Mouse (Mus musculus): ENCODE data around the gene Wdr95.

Gene Wdr95

DNA sequence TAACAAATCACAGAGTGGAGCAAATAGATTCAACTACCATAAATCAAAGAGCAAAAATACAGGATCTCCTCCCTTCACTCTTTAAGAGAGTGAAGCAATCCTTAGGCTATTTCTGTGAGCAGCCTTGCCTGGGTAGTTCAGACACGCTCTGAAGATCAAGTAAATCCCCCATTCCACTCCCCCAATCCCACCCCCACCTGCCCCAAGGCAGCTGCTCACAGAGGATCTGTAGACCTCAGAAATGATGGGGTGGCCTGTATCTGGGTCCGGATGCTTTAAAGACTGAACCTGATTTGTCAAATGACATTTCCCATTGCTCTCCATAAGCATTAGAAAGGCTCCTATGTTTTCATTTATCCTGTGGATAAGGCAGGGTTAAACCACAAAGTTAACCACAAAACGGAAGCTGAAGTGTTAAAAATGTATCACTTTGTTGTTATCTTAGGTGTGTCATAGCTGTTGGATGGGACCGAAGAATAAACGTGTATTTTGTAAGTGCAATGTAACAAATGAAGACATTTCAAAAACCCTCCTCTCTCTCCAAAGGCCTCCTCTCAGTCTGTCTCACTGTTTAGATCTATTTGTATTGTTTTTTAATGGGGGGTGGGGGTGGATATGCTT, 54.3 kb downstream of the Wdr95 start:
- DNase-seq (ENCODE audit: low spot score in 2 of 2) = no peak

DNA sequence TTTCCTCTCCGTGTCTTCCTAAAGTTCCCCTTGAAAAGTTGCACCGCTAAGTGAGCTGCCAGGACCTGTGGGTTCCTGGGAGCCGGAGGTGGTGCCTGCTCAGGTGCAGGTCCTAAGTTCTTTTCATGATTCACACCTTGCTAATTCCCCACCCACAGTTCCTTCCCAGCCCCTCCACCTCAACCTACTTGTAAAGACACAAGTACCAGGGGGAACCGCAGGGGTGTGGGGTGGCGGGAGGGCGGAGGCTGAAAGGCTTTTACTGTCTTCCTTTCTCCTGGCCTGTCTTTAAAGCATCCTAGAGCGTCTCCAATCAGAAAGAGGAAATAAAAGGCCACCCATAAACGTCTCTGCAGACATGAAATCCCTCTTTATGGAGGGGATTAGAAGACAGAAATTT, 55.0 kb downstream of the Wdr95 start:
- no peak for DNase-seq (ENCODE audit: low spot score in 2 of 2)

GRCm38 (mm10) chr5:149584154-149584655, 55.7 kb downstream of the Wdr95 start:
- no peak for DNase-seq (ENCODE audit: low spot score in 2 of 2)

DNA sequence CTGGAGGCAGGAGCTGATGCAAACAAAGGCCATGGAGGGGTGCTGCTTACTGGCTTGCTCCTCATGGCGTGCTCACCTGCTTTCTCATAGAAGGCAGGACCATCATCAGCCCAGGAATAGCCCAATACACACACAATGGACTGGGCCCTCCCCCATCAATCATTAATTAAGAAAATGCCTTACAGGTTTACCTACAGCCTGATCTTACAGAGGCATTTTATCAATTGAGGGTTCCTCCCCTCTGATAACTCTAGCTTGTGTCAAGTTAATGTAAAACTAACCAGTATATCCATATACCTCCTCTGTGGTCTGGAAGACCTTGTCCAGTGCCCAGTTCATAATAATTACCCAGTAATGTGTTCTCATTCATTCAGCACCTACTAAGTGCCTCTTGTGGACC, 56.8 kb downstream of the Wdr95 start:
- DNase-seq (ENCODE audit: low spot score in 2 of 2) = no peak

GRCm38 (mm10) chr5:149585910-149586309, 57.4 kb downstream of the Wdr95 start:
- no peak for DNase-seq (ENCODE audit: low spot score in 2 of 2)

DNA sequence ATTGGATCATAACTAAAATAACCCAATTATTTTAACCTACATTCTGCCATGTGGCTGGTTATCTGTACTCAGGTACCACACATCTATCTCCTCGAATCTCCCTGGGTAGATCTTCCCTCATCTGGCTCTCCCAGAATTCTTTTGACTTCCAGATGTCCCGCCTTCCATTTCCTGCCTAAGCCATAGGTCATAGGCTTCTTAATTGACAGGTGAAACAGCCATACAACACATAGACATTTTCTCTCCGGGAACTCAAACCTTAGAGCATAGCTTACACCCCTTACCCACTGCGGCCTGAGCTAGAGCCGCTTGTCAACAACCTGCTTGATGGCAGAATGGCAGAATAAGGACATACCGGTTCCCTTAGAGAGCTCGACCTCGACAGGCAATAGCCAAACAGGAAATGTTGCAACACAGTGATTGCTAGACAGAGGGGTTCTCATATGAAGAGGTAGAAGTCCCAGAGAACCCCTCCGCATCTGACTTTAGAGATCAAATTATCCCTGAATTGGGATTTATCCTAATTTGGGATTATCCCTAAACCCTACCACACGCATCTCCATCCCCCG, 58.9 kb downstream of the Wdr95 start:
- no peak for DNase-seq (ENCODE audit: low spot score in 2 of 2)

DNA sequence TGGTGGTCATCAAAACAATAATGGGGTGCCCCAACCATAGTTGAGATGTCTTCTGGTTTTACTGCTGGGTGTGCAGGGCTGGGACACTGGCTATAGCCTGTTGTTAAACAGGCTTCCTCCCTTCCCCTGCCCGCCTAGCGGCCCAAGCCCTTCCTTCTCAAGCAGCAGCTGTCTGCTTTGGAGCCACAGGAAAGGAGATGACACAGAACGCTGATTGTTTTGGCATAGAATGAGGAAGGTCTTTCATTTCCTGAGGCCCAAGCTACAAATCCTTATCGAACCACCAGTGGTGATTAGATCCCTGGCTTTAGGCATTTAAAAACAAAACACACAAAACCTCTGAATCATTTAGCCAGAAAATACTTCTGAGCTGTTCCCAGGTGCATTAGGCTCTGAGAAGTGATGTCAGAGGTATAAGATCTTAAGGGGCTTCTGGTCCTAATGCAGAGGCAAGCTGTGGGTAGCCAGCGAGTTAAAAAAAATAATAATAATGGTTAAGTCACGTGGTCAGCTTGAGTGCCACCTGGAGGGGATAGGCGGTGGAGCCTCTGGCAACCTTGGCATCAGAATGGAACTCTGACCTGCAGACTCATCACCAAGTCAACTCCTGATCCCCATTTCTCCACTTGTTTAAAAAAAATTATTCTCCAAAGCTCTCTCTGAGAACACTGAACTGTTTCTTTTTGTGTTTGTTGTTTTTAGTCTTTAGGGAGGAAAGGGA, 60.5 kb downstream of the Wdr95 start:
- no peak for DNase-seq (ENCODE audit: low spot score in 2 of 2)

DNA sequence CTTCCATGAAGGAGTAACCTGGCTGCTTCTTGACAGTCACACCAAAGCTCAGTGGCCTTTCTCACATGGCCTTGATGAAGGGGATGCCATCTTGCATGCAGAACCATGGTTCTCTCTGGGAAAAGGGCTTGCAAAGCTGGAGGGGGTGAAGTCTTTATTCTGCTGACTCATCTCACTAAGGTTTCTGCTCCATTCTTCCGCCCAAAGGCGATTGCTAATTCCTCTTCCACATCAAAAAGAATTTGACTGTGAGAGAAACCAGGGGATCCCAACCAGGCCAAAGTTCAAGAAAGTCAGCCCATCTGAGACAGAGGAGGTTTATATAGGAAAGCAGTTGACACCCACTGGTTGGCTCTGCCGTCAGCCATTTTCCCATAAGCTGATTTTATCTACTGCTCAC, 61.5 kb downstream of the Wdr95 start:
- no peak for DNase-seq (ENCODE audit: low spot score in 2 of 2)

- DNase-seq (ENCODE audit: low spot score in 2 of 2) = no peak
Measured at GRCm38 (mm10) chr5:149594215-149594614, 65.7 kb downstream of the Wdr95 start.

DNA sequence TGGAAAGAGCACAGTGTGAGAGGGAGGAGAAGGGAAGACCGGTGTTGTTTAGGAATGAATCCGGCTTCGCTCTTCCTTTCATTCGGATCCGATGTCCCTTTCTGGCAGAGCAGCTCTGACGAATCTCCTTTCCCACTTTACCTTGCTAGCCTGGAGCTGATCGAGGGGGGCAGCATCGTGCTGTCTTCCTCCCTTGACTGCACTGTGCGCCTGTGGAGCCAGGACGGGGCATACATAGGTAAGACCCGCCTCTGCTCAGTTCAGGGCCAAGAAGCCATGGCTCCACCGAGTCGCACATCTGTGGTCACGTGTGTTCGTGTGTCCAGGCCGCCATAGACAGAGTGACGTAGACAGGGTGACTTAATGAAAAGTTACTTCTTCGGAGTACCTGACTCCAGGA, 68.9 kb downstream of the Wdr95 start:
- no peak for DNase-seq (ENCODE audit: low spot score in 2 of 2)

DNA sequence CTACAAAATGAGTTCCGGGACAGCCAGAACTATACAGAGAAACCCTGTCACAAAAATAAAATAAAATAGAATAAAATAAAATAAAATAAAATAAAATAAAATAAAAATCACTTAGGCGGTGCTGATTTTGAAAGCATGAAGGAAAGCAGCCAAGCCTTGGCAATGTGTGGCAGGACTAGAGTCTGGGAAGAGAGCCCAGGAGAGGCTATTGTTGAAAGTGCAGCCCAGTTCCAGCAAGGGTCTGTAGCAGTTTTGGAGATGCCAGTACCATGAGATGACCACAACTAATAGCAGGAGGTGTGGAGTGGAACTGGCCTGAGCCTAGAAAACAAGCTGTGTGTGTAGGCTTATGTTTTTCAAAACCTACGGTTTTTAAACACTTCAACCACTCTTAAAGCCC, 73.5 kb downstream of the Wdr95 start:
- DNase-seq (ENCODE audit: low spot score in 2 of 2) = no peak

DNA sequence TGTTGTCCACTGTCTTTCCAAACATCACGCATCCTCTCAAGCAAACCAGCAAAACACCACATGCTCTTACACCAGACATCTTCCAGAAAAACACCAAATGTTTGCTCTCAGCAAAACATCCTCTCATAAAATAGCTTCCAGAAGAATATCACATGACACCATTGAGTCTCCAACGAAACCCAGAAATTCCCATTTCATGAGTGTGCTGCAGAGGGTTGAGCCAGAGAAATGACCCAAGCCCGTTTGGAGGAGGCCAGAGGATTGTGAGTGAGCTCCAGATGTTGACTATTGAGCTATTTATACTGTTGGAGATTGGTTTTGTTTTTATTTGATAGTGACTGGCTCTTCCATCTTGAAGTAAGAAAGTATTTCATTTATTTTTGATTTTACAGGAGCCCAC, 74.8 kb downstream of the Wdr95 start:
- DNase-seq (ENCODE audit: low spot score in 2 of 2) = no peak

DNA sequence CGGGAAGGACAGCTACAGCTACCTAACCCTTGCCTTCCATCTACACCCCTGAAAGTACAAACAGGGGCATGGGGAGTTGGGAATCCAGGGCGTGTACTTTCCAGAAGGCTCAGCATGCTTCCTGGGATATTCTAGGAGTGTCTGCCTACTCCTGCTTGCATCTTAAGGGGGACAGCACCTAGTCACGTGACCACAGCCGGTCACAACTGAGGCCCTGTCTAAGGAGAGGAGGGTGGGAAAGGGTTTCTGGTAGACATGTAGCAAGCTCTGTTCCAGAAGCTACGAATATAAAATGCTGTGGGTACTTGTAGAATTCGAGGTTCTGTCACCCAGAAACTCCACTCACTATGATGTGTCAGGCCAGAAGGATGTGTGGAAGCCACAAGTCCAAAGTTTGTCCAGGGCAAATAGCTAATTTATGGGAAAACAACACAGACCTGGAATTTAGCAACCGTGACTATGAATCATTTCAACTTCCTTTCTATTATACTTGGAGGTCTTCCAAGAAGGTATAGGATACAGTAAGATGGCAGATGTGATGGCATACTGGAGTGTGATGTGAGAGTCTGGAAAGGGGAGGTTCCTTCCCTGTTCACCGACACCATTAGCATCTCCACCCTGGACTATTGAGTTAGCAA, 78.7 kb downstream of the Wdr95 start:
- DNase-seq (ENCODE audit: low spot score in 2 of 2) = no peak

DNA sequence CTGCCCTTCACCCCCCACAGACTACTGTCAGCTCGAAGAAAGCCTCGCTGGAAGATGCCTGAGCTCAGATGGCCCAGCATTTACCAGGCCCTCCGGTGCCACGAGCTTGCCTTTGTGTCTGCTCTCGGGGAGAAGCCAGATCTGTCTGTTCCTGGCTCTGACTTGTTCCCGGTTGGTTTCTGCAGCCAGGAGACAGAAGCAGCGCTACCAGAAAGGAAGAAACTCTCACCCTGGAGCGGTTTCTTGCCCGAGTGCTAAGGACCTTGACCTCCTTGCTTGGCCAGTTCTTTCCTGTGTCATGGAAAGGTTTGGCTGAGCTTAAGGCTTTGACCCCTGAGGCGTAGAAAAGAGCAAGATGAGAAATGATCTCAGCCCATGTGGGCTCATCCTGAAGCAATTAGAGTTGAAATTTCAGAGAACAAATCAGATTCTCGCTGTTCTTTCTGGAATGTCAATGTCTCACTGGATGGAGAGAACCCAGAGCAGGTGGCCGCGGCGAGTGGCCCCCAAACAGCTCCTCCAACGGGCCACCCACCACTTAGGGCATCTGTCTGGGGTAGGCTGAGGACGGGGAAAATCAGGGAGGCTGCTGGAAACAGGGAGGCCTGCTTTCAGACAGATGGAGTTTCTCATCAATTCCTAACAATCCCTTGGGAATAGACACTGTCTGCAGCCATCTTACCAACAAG, 83.1 kb downstream of the Wdr95 start:
- no peak for DNase-seq (ENCODE audit: low spot score in 2 of 2)

DNA sequence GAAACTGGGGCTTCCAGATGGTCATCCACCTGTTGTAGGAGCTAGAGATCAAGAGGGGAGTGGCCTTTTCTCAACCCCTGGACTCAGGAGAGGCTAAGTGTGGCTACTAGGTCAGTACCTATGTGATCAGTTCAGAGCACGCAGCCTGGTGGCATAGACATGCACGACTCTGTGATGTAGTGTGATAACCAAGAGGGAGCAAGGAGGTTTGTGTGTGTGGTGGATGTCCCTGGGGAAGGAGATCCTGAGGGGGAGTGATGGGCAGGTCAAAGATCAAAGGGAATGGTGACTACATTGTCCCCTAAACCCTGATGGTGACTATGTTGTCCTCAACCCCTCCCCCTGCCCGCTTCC, 83.7 kb downstream of the Wdr95 start:
- DNase-seq (ENCODE audit: low spot score in 2 of 2) = no peak

GRCm38 (mm10) chr5:149612740-149613139, 84.3 kb downstream of the Wdr95 start:
- no peak for DNase-seq (ENCODE audit: low spot score in 2 of 2)

- DNase-seq (ENCODE audit: low spot score in 2 of 2) = no peak
Measured at GRCm38 (mm10) chr5:149616138-149616537, 87.7 kb downstream of the Wdr95 start.

DNA sequence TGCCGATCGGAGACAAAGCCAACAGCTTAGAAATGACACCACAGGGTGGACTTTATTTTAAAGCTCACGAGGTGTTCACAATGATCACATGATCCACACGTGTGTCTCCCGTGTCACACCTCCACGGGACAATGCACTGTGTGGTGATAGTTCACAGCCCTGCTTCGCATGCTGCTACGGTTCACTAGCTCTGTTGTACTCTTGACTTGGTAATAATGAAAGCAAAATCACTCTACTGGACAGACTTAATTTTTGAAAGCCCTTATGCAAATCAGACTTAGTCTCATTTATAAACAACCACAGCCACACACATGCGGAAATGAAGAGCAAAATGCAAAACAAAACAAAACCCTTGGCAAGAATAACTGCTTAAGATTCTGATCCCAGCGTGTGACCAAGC, 88.3 kb downstream of the Wdr95 start:
- no peak for DNase-seq (ENCODE audit: low spot score in 2 of 2)

DNA sequence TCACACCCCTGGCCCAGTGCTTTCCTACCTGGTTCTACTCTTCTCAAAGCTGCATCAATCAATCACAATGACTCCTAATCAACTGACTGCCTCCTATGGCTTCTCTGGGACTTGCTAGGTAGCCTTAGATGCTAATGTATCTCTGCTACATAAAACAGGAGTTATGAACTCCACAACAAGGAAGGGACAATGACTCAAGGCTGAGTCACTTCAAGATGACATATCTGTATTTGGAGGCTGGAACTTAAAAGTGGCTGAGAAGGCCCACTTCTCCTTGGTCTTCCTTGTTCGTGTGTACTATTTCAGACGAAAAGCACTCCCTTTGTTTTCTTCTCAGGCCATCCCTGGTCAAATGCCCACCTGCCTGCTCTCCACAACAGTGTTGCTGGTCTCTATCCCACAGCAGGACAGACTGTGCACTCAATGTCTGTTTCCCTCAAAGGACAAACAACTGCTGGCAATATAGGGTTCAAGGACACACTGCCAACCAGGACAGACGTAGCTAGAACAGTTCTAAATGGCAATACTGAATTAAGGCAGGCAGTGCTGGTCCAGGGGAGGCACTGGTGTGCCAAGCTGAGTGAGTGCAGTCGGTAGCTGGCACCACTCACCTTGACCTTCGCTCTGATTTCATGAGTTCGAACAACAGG, 89.4 kb downstream of the Wdr95 start:
- DNase-seq (ENCODE audit: low spot score in 2 of 2) = no peak

GRCm38 (mm10) chr5:149622152-149622551, 93.7 kb downstream of the Wdr95 start:
- no peak for DNase-seq (ENCODE audit: low spot score in 2 of 2)

DNA sequence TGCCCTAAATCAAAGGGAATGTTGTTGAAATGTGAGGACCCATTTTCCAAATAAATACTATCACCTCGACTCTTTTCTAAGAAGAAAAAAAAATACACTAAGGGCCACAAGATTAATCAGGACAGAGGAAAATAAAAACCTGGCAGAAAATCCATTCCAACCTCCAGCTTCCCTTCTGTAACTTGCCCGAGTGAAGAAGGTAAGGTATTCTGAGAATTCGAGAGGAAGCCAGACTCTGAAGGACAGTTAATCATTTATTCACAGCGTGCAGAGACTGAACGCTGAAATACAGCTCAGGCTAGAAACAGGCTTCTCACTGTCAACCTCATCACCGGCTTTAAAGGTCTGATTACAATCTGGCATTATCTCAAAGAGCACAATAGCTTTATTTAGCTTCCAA, 94.2 kb downstream of the Wdr95 start:
- no peak for DNase-seq (ENCODE audit: low spot score in 2 of 2)
